Comparison of ENCODE assay signal across 8 mouse cellular contexts in genomic region chr11:101582054-101583035, GRCm38 (mm10). TPM values are rescaled to one million over a fixed set of nuclear protein-coding genes. Genes with fewer than 3 reads are reported as not detected.
DNase-seq lines count a peak whose midpoint lies in the region; ATAC-seq lines count a peak whose summit lies in the region.

TSS of gene Tmem106a (plus strand) at chr11:101582242.

- peak within 1 kb of the TSS; percentile 31 for H3K4me3 ChIP-seq in embryonic facial prominence, embryonic 12.5 days
- peak within 1 kb of the TSS; percentile 54 for H3K4me3 ChIP-seq in heart, embryonic 11.5 days (ENCODE audit: low read depth, low read length)
- H3K4me3 ChIP-seq in kidney, embryonic 15.5 days (replicated peaks), result peak within 1 kb of the TSS; percentile 53

- 21% methylated on average over 31 of the region's 31 CpGs for WGBS in embryonic facial prominence, embryonic 12.5 days
- 16% methylated on average over 29 of the region's 31 CpGs for WGBS in heart, embryonic 11.5 days (ENCODE audit: insufficient replicate concordance)
- 21% methylated on average over 31 of the region's 31 CpGs for WGBS in kidney, embryonic 15.5 days

- H3K36me3 ChIP-seq in embryonic facial prominence, embryonic 12.5 days, result peaks cover 31% of the 10 kb centered on the region
- peaks cover 18% of the 10 kb centered on the region for H3K36me3 ChIP-seq in heart, embryonic 11.5 days (ENCODE audit: control insufficient read depth, insufficient read depth, low read length)
- H3K36me3 ChIP-seq in kidney, embryonic 15.5 days, result peaks cover 43% of the 10 kb centered on the region

- H3K4me1 ChIP-seq in embryonic facial prominence, embryonic 12.5 days, result peaks cover 5% of the 10 kb centered on the region; the same call in 1 of the 2 replicates
- H3K4me1 ChIP-seq in heart, embryonic 11.5 days (ENCODE audit: control insufficient read depth, insufficient read depth, low read length), result 0 out of 2 replicates have a peak, but pooled peaks cover 7% of the 10 kb centered on the region
- peaks cover 8% of the 10 kb centered on the region for H3K4me1 ChIP-seq in kidney, embryonic 15.5 days

- H3K4me2 ChIP-seq in embryonic facial prominence, embryonic 12.5 days (replicated peaks), result peak within 1 kb of the TSS; percentile 52
- peak within 1 kb of the TSS; percentile 72 for H3K4me2 ChIP-seq in heart, embryonic 11.5 days
- H3K4me2 ChIP-seq in kidney, embryonic 15.5 days, result peak within 1 kb of the TSS; percentile 65

- H3K27ac ChIP-seq in embryonic facial prominence, embryonic 12.5 days, result no peak within 1 kb of the TSS
- H3K27ac ChIP-seq in heart, embryonic 11.5 days (ENCODE audit: low read depth, low read length), result no peak within 1 kb of the TSS
- peak within 1 kb of the TSS; percentile 30; the same call in 1 of the 2 replicates for H3K27ac ChIP-seq in kidney, embryonic 15.5 days

- ATAC-seq in embryonic facial prominence, embryonic 12.5 days (ENCODE audit: insufficient number of reproducible peaks, insufficient read depth, low FRiP score, low TSS enrichment), result no peak
- ATAC-seq in heart, embryonic 11.5 days (replicated peaks; ENCODE audit: insufficient number of reproducible peaks, low FRiP score, low TSS enrichment), result no peak; the same call in 1 of the 2 replicates
- peak; percentile 62 for ATAC-seq in kidney, embryonic 15.5 days (replicated peaks; ENCODE audit: low FRiP score)

- peak within 1 kb of the TSS; percentile 21 for H3K9ac ChIP-seq in embryonic facial prominence, embryonic 12.5 days
- H3K9ac ChIP-seq in heart, embryonic 11.5 days (ENCODE audit: low read depth, low read length), result peak within 1 kb of the TSS; percentile 76
- H3K9ac ChIP-seq in kidney, embryonic 15.5 days, result peak within 1 kb of the TSS; percentile 53; the same call in 1 of the 2 replicates

- DNase-seq in left cerebral cortex, postnatal 4 days, result peak; percentile 68
- no peak for DNase-seq in left cerebral cortex, adult 9 months (ENCODE audit: low spot score in 2 of 2)
- DNase-seq in lung, postnatal 36 days, result peak; percentile 87
- DNase-seq in skeletal muscle tissue, adult 2 months (ENCODE audit: low read depth, low spot score), result peak; percentile 50
- DNase-seq in layer of hippocampus, adult 9-11 months, result no peak

- no peaks in the 10 kb centered on the region for H3K27me3 ChIP-seq in embryonic facial prominence, embryonic 12.5 days
- no peaks in the 10 kb centered on the region for H3K27me3 ChIP-seq in heart, embryonic 11.5 days (ENCODE audit: control insufficient read depth, insufficient read depth, low read length)
- H3K27me3 ChIP-seq in kidney, embryonic 15.5 days, result no peaks in the 10 kb centered on the region

- intact Hi-C loops in left cerebral cortex, postnatal 4 days (cut with DNase I), result no loop called here

- H3K9me3 ChIP-seq in embryonic facial prominence, embryonic 12.5 days, result no peaks in the 10 kb centered on the region
- H3K9me3 ChIP-seq in heart, embryonic 11.5 days (replicated peaks; ENCODE audit: control insufficient read depth, low read length), result no peaks in the 10 kb centered on the region
- H3K9me3 ChIP-seq in kidney, embryonic 15.5 days (replicated peaks), result no peaks in the 10 kb centered on the region

RNA-seq across cellular contexts. Expression of gene Tmem106a, which starts in this region (rescaled TPM):
- total RNA-seq in left cerebral cortex, postnatal 4 days (2021), result 1 to 10 TPM; 1.5 to 3.5 TPM
- 2.4 and 2.9 TPM in 2 replicates for polyA plus RNA-seq in embryonic facial prominence, embryonic 12.5 days (2016; fragmentation: Nextera tagmentation; extraction: Ambion mirVana)
- 3.3 and 4.4 TPM in 2 replicates for polyA plus RNA-seq in heart, embryonic 11.5 days (2014; fragmentation: Nextera tagmentation; extraction: Ambion mirVana)
- 5.5 and 5.8 TPM in 2 replicates for polyA plus RNA-seq in kidney, embryonic 15.5 days (2015; fragmentation: Nextera tagmentation; extraction: Ambion mirVana)

Comparison
In these comparisons a context has a peak if more than half of its experiments do, and no peak if none do; other contexts are left out.
1. DNase-seq: peak in left cerebral cortex, postnatal 4 days (single experiment), lung, postnatal 36 days (single experiment) and skeletal muscle tissue, adult 2 months (single experiment); none in left cerebral cortex, adult 9 months (0 of 2) and layer of hippocampus, adult 9-11 months (single experiment).
2. H3K9ac ChIP-seq: peak in every context shown above with its lines; median percentile 76 in heart, embryonic 11.5 days; 53 in kidney, embryonic 15.5 days; 21 in embryonic facial prominence, embryonic 12.5 days.
3. Peak in every context shown above with its lines, with median percentiles within 50 percentile points of each other: H3K4me2 ChIP-seq and H3K4me3 ChIP-seq.